Mouse (Mus musculus) heart, postnatal 4 days (tissue): ENCODE results near the gene Sgcd. TPM values are rescaled to one million over a fixed set of nuclear protein-coding genes. Genes with fewer than 3 reads are reported as not detected.

Experiments
- DNase-seq: peaks from one replicate; pipeline ENCODE4 v3.0.0; 2021
- total RNA-seq, 2 experiments: library from RNA; stranded (reverse); gene quantifications; 2 replicates each; pipeline ENCODE4 v1.2.3; 2021

The Sgcd gene
- total RNA-seq, 2 experiments from 2014 or later = 47.6 to 52.9 TPM

DNA sequence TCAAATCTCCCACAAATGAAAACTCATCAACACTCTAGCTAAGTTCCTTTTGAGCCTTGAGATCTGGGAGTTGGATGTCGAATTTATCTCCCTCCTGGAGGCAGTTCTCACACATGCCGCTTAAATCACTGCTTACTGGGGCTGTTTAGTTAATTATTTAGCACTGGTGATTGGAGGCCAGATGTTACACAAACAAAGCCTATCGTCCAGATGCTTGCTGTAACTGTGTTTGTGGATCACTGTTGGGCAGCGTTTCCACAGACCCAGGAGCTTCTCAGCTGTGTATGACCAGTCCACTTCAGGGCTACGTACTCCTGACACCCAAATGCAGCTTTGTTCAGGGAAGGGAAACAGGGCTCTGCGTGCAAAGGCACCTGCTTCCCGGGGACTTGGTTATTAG, 858.8 kb downstream of the Sgcd start:
- DNase-seq = no peak

GRCm38 (mm10) chr11:47129166-47129565, 859.6 kb downstream of the Sgcd start:
- no peak for DNase-seq

- DNase-seq = no peak
Measured at GRCm38 (mm10) chr11:47128331-47128730, 860.4 kb downstream of the Sgcd start.

GRCm38 (mm10) chr11:47120874-47121273, 867.9 kb downstream of the Sgcd start:
- DNase-seq = no peak

- DNase-seq = no peak
Measured at GRCm38 (mm10) chr11:47117896-47118295, 870.9 kb downstream of the Sgcd start.

- DNase-seq = no peak
Measured at GRCm38 (mm10) chr11:47114366-47114765, 874.4 kb downstream of the Sgcd start.

- no peak for DNase-seq
Measured at GRCm38 (mm10) chr11:47113081-47113480, 875.7 kb downstream of the Sgcd start.

- peak; percentile 26 for DNase-seq
Measured at GRCm38 (mm10) chr11:47110314-47110713, 878.5 kb downstream of the Sgcd start.

GRCm38 (mm10) chr11:47107661-47108060, 881.1 kb downstream of the Sgcd start:
- DNase-seq = no peak

DNA sequence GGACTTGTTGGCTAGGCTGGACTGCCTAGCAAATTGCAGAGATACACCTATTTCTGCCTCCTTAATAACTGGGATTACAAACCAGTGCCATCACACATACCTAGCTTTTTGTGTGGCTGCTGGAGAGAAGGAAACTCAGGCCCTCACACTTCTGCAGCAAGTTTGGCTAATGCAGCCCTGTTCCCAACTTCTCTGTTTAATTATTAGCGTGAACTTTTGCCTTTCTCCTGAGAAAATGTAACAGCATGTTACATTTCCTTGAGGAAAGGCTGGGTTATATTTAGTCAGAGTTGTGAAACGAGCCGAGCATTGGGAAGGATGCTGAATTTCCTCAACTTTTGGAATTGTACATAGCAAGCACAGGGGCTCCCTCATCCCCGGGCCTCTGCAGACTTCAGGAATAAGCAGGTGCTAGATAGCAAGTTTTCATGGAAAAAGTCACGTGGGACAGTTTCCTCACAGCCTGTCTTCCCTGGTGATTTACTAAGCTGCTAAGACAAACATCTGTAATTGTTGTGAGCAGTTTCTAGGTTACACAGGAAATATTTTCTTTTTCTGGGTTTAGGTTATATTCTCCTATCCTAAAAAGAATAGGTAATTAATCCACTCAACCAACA, 895.4 kb downstream of the Sgcd start:
- DNase-seq = no peak

DNA sequence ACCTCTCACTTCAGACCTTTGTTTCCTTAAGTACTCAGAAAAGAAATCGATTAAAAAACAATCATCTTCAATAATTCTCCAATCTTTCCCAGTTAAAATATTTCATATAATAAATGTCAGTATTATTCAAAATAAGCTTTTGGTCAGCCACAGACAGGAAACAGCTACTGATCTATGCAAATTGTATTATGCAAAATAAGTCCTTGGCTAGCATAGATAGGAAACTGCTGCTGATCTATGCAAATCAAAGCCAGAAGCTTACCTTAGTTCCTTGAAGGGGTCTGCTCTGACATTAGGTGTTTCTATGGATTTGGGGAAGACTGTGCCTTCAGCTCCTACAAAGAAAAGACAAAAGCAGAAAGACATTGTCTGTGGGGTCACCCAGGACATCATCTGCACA, 906.3 kb downstream of the Sgcd start:
- DNase-seq = no peak

DNA sequence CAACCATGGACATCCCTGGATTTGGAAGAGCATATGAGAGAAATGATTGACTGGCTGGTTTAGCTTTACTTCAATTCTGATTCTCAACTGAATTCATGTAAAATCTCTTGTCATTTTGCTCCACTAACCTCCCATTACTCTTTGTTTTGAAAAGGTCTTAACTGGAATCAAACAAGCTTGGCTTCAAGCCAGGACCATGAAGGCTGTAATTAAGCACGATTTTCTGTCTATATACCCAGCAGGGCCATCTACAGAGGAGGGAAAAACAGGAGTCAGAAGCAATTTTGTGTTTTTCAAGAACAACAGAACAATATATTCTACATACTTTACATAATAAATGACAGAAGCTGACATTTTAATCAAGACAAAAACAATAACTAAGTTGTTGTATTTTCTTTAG, 915.2 kb downstream of the Sgcd start:
- DNase-seq = no peak

DNA sequence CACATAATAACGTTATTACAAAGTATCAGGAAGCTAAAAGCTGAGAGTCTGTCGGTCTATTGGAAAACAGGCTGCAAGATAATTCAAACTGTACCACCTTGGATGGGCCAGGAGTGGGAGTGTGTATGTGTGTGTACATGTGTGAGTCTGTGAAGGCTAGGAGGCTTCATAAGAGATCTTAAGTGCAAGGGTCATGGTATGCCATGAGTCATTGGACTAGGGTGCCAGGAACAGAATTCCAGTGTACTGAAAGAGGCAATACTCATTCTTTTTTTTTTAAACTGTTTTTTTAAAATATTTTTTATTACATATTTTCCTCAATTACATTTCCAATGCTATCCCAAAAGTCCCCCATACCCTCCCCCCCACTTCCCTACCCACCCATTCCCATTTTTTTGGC, 917.6 kb downstream of the Sgcd start:
- no peak for DNase-seq

- DNase-seq = no peak
Measured at GRCm38 (mm10) chr11:47069769-47070384, 918.9 kb downstream of the Sgcd start.

DNA sequence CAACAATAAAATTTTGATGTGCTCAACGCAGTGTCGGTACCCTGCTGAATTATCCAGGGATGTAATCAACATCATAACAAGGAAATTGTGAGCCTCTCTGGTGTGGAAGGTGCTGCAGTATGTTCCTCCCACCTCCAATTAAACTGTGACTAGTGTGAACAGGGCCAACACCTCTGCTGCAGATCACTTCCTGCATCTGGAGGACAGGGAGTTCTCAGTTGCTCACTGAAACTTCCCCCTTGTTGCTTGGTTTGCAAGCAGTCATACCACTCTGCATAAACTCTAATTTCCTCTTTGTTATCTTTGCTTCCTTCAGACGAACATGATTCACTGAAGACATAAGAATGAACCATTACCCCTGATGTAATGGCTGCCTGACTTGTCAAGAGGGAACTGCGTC, 925.1 kb downstream of the Sgcd start:
- no peak for DNase-seq

DNA sequence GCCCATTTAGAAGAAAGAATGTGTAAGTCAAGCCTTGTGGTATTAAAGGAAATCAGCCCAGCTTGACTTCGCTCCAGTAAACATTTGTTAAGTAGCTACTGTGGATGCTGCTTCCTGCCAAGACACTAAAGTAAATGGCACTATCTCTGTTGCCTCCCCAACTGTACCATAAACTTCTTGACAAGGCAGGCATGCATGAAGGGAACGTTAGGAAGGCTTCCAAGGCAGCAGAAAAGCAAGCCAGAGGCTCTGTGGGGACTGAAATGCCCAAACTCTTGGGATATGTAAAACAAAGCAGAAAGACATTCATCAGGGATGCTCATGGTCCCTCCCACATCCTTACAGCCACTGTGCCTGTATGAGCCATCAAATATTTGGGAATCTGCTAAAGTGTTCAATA, 938.4 kb downstream of the Sgcd start:
- no peak for DNase-seq

DNA sequence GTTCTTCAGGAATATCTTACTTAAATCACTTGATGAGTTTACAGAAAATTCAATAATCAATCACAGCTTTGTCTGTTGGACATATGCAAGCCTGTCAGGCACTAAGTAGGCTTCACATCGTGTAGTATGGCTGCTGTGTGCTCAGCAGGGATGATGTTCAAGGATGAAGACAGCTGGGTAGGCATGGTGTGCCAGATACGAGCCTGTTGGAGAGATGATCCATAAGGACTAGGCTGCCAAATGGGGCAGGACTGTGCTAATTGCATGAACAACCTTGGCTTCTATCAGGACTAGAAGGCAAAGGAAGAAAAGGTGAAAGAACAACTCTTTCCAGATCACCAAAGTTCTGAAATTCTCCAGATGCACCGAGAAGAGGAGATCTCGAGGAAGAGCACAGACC, 939.0 kb downstream of the Sgcd start:
- DNase-seq = no peak

- no peak for DNase-seq
Measured at GRCm38 (mm10) chr11:47032318-47032717, 956.5 kb downstream of the Sgcd start.

DNA sequence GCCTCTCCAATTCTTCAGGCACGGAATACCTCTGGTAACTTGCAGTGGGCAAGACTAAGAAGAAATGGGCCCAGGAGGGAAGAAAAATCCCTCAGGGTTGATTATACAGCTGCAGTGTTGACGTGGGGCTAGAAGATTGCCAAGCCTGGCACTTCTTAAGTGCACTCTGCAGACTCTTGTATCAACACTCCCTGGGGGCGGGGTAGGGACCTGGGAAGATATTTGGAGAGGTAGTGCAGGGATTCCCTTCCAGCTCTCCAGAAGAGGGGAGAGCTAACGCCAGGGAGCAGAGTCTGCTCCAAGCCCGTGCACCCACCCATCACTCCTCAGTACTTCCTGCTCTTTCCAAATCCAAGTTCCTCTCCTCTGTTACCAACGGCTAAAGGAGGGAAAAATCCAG, 967.9 kb downstream of the Sgcd start:
- DNase-seq = peak; percentile 25

- peak; percentile 25 for DNase-seq
Measured at GRCm38 (mm10) chr11:47018139-47018538, 970.6 kb downstream of the Sgcd start.

DNA sequence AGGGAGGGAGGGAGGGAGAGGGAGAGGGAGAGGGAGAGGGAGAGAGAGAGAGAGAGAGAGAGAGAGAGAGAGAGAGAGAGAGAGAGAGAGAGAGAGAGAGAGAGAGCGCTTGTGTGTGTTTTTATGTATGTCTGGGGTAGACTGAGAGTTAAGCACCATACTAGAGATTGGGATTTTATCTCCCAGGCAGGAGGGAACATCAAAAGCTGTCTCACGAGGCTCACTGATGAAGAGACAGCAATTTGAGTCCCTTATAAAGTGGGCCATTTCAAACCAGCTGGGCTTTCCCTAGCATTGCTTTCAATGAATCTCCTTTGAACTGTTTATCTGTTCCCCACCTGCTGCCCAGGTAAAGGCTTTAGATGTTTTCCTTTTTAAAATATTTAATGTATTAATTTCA, 973.1 kb downstream of the Sgcd start:
- no peak for DNase-seq

DNA sequence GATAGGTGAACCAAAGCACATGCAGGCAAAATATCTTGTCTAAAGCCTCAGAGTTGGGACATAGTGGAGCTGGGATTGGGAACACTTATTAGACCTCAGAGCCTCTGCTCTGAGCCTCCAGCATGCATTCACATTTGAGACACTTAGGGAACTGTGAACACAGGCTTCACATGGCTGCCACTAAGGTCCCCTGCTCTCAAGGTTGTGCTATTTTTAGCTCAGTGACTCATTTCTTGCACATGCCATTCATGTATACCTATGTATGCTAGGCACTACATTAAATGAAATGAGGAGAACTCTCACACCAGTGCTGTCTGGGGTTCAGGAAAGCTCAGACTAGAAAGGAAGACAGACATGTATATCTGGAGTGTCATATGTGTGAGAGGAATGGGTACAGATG, 974.5 kb downstream of the Sgcd start:
- DNase-seq = peak; percentile 10

GRCm38 (mm10) chr11:47010166-47010565, 978.6 kb downstream of the Sgcd start:
- DNase-seq = no peak

- DNase-seq = no peak
Measured at GRCm38 (mm10) chr11:47005301-47005875, 983.4 kb downstream of the Sgcd start.
